Mouse (Mus musculus): Measurements from ENCODE around the gene Oas1a. TPM values are rescaled to one million over a fixed set of nuclear protein-coding genes. Genes with fewer than 3 reads are reported as not detected.
"Not testable (repeated sequence)": the region's sequence is repeated elsewhere in the genome, so short reads cannot be mapped to it uniquely, and the experiment has no call there.

The Oas1a gene
- polyA plus RNA-seq, 1 experiment from 2014 or later: 1.2 TPM

- ATAC-seq (ENCODE audit: insufficient number of reproducible peaks, insufficient read depth, low FRiP score, low TSS enrichment, low read depth); H3K4me1 ChIP-seq; H3K27ac ChIP-seq; H3K9me3 ChIP-seq; H3K27me3 ChIP-seq; H3K4me2 ChIP-seq; H3K4me3 ChIP-seq; H3K36me3 ChIP-seq; H3K9ac ChIP-seq: not testable (repeated sequence)
- 60% methylated on average over 2 of the region's 2 CpGs for WGBS
Measured at GRCm38 (mm10) chr5:120919156-120919935, 12.0 kb upstream of the Oas1a start.

GRCm38 (mm10) chr5:120914204-120914603 is 6.9 kb upstream of the Oas1a start, which contains the start of gene Oas1d:
Gene Oas1d (plus strand): TSS chr5:120914536.
- not testable (repeated sequence) for H3K27ac ChIP-seq; H3K9ac ChIP-seq; H3K4me3 ChIP-seq; H3K27me3 ChIP-seq; ATAC-seq (ENCODE audit: insufficient number of reproducible peaks, insufficient read depth, low FRiP score, low TSS enrichment, low read depth); H3K9me3 ChIP-seq; H3K4me2 ChIP-seq; H3K4me1 ChIP-seq; H3K36me3 ChIP-seq
- WGBS: 46% methylated on average over 8 of the region's 8 CpGs

GRCm38 (mm10) chr5:120908196-120908920 is 1.0 kb upstream of the Oas1a start:
- Histone ChIP-seq H3K27ac (no peak overlapping the region), H3K27me3 (no peaks in the 10 kb centered on the region), H3K9me3 (no peaks in the 10 kb centered on the region), H3K4me3 (no peak overlapping the region), H3K36me3 (no peaks in the 10 kb centered on the region), H3K4me2 (no peak overlapping the region), H3K9ac (no peak overlapping the region), H3K4me1 (no peaks in the 10 kb centered on the region)
- WGBS: 42% methylated on average over 7 of the region's 7 CpGs
- ATAC-seq (ENCODE audit: insufficient number of reproducible peaks, insufficient read depth, low FRiP score, low TSS enrichment, low read depth): no peak

GRCm38 (mm10) chr5:120902056-120902455 is 5.3 kb downstream of the Oas1a start:
- H3K36me3 ChIP-seq: no peaks in the 10 kb centered on the region
- H3K4me2 ChIP-seq: no peak overlapping the region
- H3K9me3 ChIP-seq: no peaks in the 10 kb centered on the region; the same call in 1 of the 2 replicates
- H3K27ac ChIP-seq: no peak overlapping the region
- 91% methylated on average over 5 of the region's 5 CpGs for WGBS
- no peak overlapping the region for H3K9ac ChIP-seq
- ATAC-seq (ENCODE audit: insufficient number of reproducible peaks, insufficient read depth, low FRiP score, low TSS enrichment, low read depth): no peak
- H3K4me1 ChIP-seq: no peaks in the 10 kb centered on the region
- H3K27me3 ChIP-seq: no peaks in the 10 kb centered on the region
- no peak overlapping the region for H3K4me3 ChIP-seq

GRCm38 (mm10) chr5:120900666-120901065 is 6.7 kb downstream of the Oas1a start:
- Histone ChIP-seq H3K36me3 (no peaks in the 10 kb centered on the region), H3K4me3 (no peak overlapping the region), H3K9ac (no peak overlapping the region), H3K4me2 (no peak overlapping the region), H3K27ac (no peak overlapping the region), H3K9me3 (no peaks in the 10 kb centered on the region; the same call in 1 of the 2 replicates), H3K27me3 (no peaks in the 10 kb centered on the region), H3K4me1 (no peaks in the 10 kb centered on the region)
- ATAC-seq (ENCODE audit: insufficient number of reproducible peaks, insufficient read depth, low FRiP score, low TSS enrichment, low read depth): no peak
- WGBS: 51% methylated on average over 1 of the region's 1 CpGs

GRCm38 (mm10) chr5:120898726-120899125 is 8.6 kb downstream of the Oas1a start:
- H3K27ac ChIP-seq: no peak overlapping the region
- no peaks in the 10 kb centered on the region; the same call in 1 of the 2 replicates for H3K9me3 ChIP-seq
- H3K9ac ChIP-seq: no peak overlapping the region
- no peaks in the 10 kb centered on the region for H3K36me3 ChIP-seq
- H3K4me3 ChIP-seq: no peak overlapping the region
- no peak overlapping the region for H3K4me2 ChIP-seq
- H3K4me1 ChIP-seq: no peaks in the 10 kb centered on the region
- H3K27me3 ChIP-seq: no peaks in the 10 kb centered on the region
- no peak for ATAC-seq (ENCODE audit: insufficient number of reproducible peaks, insufficient read depth, low FRiP score, low TSS enrichment, low read depth)

- H3K27me3 ChIP-seq: no peaks in the 10 kb centered on the region
- no peak overlapping the region for H3K4me2 ChIP-seq
- H3K9ac ChIP-seq: no peak overlapping the region
- H3K36me3 ChIP-seq: no peaks in the 10 kb centered on the region
- H3K27ac ChIP-seq: no peak overlapping the region
- H3K4me1 ChIP-seq: no peaks in the 10 kb centered on the region
- no peak for ATAC-seq (ENCODE audit: insufficient number of reproducible peaks, insufficient read depth, low FRiP score, low TSS enrichment, low read depth)
- H3K4me3 ChIP-seq: no peak overlapping the region
- no peaks in the 10 kb centered on the region; the same call in 1 of the 2 replicates for H3K9me3 ChIP-seq
- WGBS: 82% methylated on average over 6 of the region's 6 CpGs
Measured at GRCm38 (mm10) chr5:120898307-120898706, 9.0 kb downstream of the Oas1a start.

GRCm38 (mm10) chr5:120895231-120895900 is 12.0 kb downstream of the Oas1a start:
- Histone ChIP-seq H3K4me3 (no peak overlapping the region), H3K9ac (no peak overlapping the region), H3K27ac (no peak overlapping the region), H3K4me1 (no peaks in the 10 kb centered on the region), H3K27me3 (no peaks in the 10 kb centered on the region), H3K9me3 (no peaks in the 10 kb centered on the region; the same call in 1 of the 2 replicates), H3K36me3 (no peaks in the 10 kb centered on the region), H3K4me2 (no peak overlapping the region)
- WGBS: 85% methylated on average over 11 of the region's 11 CpGs
- ATAC-seq (ENCODE audit: insufficient number of reproducible peaks, insufficient read depth, low FRiP score, low TSS enrichment, low read depth): no peak

GRCm38 (mm10) chr5:120894692-120895091 is 12.6 kb downstream of the Oas1a start:
- H3K4me3 ChIP-seq; H3K27me3 ChIP-seq; H3K36me3 ChIP-seq; H3K4me1 ChIP-seq; ATAC-seq (ENCODE audit: insufficient number of reproducible peaks, insufficient read depth, low FRiP score, low TSS enrichment, low read depth); H3K4me2 ChIP-seq; H3K9me3 ChIP-seq; H3K9ac ChIP-seq; H3K27ac ChIP-seq: not testable (repeated sequence)
- 77% methylated on average over 2 of the region's 2 CpGs for WGBS

GRCm38 (mm10) chr5:120893866-120894265 is 13.5 kb downstream of the Oas1a start:
- ATAC-seq (ENCODE audit: insufficient number of reproducible peaks, insufficient read depth, low FRiP score, low TSS enrichment, low read depth); H3K9ac ChIP-seq; H3K27ac ChIP-seq; H3K27me3 ChIP-seq; H3K4me3 ChIP-seq; H3K9me3 ChIP-seq; H3K36me3 ChIP-seq; H3K4me1 ChIP-seq; H3K4me2 ChIP-seq: not testable (repeated sequence)
- 89% methylated on average over 4 of the region's 4 CpGs for WGBS

GRCm38 (mm10) chr5:120892243-120892660 is 15.1 kb downstream of the Oas1a start:
- Histone ChIP-seq H3K36me3 (no peaks in the 10 kb centered on the region), H3K4me3 (no peak overlapping the region), H3K9ac (no peak overlapping the region), H3K4me1 (no peaks in the 10 kb centered on the region), H3K27me3 (no peaks in the 10 kb centered on the region), H3K9me3 (no peaks in the 10 kb centered on the region), H3K27ac (no peak overlapping the region), H3K4me2 (no peak overlapping the region)
- no peak for ATAC-seq (ENCODE audit: insufficient number of reproducible peaks, insufficient read depth, low FRiP score, low TSS enrichment, low read depth)
- 40% methylated on average over 2 of the region's 2 CpGs for WGBS
